Mouse (Mus musculus) A20 (cell line): ENCODE results near the gene Sdhaf4.

Experiments used
- DNase-seq: peaks from one replicate; pipeline ENCODE4 v3.0.0-alpha.2; 2011; ENCODE audit warnings: low read depth, low spot score

Sdhaf4 gene

GRCm38 (mm10) chr1:23955539-23955938, 49.9 kb downstream of the Sdhaf4 start:
- DNase-seq, result no peak

GRCm38 (mm10) chr1:23953921-23954320, 51.5 kb downstream of the Sdhaf4 start:
- DNase-seq, result no peak

- no peak for DNase-seq
Measured at GRCm38 (mm10) chr1:23948778-23949699, 56.4 kb downstream of the Sdhaf4 start.

- no peak for DNase-seq
Measured at GRCm38 (mm10) chr1:23948290-23948689, 57.2 kb downstream of the Sdhaf4 start.
